In the genomic region with DNA sequence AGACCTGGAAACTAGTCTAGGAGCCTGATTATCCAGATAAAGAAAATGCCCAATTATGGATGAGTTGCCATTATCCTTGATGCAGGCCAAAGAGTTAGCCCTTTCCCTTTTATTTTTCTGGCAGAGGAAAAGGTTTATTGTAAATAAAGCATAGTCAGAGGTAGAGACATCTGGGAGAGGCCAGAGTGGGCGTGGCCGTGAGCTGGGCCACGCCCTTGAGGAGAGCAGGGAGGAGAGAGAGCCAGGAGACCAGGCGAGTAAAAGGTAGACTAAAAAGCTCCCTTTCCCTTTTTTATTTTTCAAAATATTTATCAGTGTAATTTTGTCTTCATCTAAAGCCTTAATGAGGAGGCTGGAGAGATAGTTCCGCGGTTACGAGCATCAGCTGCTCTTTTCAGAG, we compare ENCODE assay signal across 19 mouse cellular contexts. TPM values are rescaled to one million over a fixed set of nuclear protein-coding genes. Genes with fewer than 3 reads are reported as not detected.
A peak's percentile ranks its signal among the peaks of the same experiment; 100 is the strongest.
DNase-seq lines count a peak whose midpoint lies in the region; ATAC-seq and TF ChIP-seq lines count a peak whose summit lies in the region.
"Had no signal": no experiment of that assay in that cellular context is flagged by ENCODE, and none has a peak within 500 bp of the region (broad histone marks: within the 10 kb centered on the region; RNA-seq: fewer than 3 reads in every experiment).

No protein-coding gene starts in this region.

- whole genome bisulfite sequencing in lung, postnatal 0 days, result 40% methylated on average over 7 of the region's 7 CpGs
- WGBS in liver, embryonic 11.5 days, result 32% methylated on average over 7 of the region's 7 CpGs
- WGBS in heart, adult 2 months, result 55% methylated on average over 7 of the region's 7 CpGs

- TF ChIP-seq EP300 in lung, postnatal 0 days (IDR thresholded peaks at IDR 0.05), result no peak
- no peak for TF ChIP-seq EP300 in heart, adult 2 months (IDR thresholded peaks at IDR 0.05; ENCODE audit: insufficient read depth, low read depth, low read length)

- ATAC-seq in lung, postnatal 0 days, result no peak
- peak; percentile 65; the same call in 1 of the 2 replicates for ATAC-seq in liver, embryonic 11.5 days (replicated peaks; ENCODE audit: low FRiP score)
- ATAC-seq in megakaryocyte-erythroid progenitor cell, adult 5-6 weeks (replicated peaks; ENCODE audit: low FRiP score, low TSS enrichment, poor library complexity, severe bottlenecking), result peak; percentile 74
- ATAC-seq: activated CD4-positive, CD25-positive, alpha-beta regulatory T cell, adult 4 months; forebrain, embryonic 14.5 days; midbrain, embryonic 15.5 days had no signal

- H3K4me1 ChIP-seq in lung, postnatal 0 days (ENCODE audit: insufficient read depth, low read depth, low read length), result peaks cover 3% of the 10 kb centered on the region; the same call in 1 of the 2 replicates
- peaks cover 10% of the 10 kb centered on the region for H3K4me1 ChIP-seq in liver, embryonic 11.5 days (replicated peaks; ENCODE audit: control insufficient read depth, insufficient read depth, low read length)
- peaks cover 3% of the 10 kb centered on the region for H3K4me1 ChIP-seq in heart, adult 2 months (ENCODE audit: control insufficient read depth, insufficient read depth, low read length)

- no peak overlapping the region for H3K4me2 ChIP-seq in lung, postnatal 0 days (replicated peaks; ENCODE audit: low read depth, low read length)
- H3K4me2 ChIP-seq in liver, embryonic 11.5 days, result peak overlapping the region; percentile 3; the same call in 1 of the 2 replicates
- H3K4me2 ChIP-seq: lung, embryonic 14.5 days; midbrain, embryonic 15.5 days had no signal

- no peak overlapping the region for H3K27ac ChIP-seq in lung, postnatal 0 days (ENCODE audit: low read length)
- no peak overlapping the region for H3K27ac ChIP-seq in liver, embryonic 11.5 days (ENCODE audit: low read depth, low read length)
- no peak overlapping the region for H3K27ac ChIP-seq in heart, adult 2 months
- H3K27ac ChIP-seq: hindbrain, embryonic 10.5 days; layer of hippocampus, adult 2 months; left cerebral cortex, adult 2 months; midbrain, embryonic 15.5 days had no signal

- H3K36me3 ChIP-seq in lung, postnatal 0 days (ENCODE audit: insufficient read depth, low read length), result no peaks in the 10 kb centered on the region
- H3K36me3 ChIP-seq in liver, embryonic 11.5 days (ENCODE audit: control insufficient read depth, insufficient read depth, low read length), result no peaks in the 10 kb centered on the region
- H3K36me3 ChIP-seq in heart, adult 2 months (ENCODE audit: control insufficient read depth, insufficient read depth, low read length), result peaks cover 2% of the 10 kb centered on the region
- H3K36me3 ChIP-seq: midbrain, embryonic 15.5 days had no signal

- no peak overlapping the region for H3K9ac ChIP-seq in lung, postnatal 0 days (replicated peaks; ENCODE audit: low read depth)
- H3K9ac ChIP-seq in liver, embryonic 11.5 days (ENCODE audit: low read depth, low read length), result no peak overlapping the region
- no peak overlapping the region for H3K9ac ChIP-seq in heart, adult 2 months (ENCODE audit: low read depth, low read length)
- H3K9ac ChIP-seq: lung, embryonic 14.5 days; midbrain, embryonic 15.5 days had no signal

- TF ChIP-seq POLR2A in heart, adult 2 months (IDR thresholded peaks at IDR 0.05; ENCODE audit: insufficient read depth, low read depth, low read length), result no peak

- peak; percentile 34 for DNase-seq in lung, postnatal 0 days (ENCODE audit: low spot score)
- DNase-seq in lung, postnatal 36 days, result no peak
- peak; percentile 76 for DNase-seq in ZHBTc4 (ENCODE audit: low read depth, low spot score)
- no peak for DNase-seq in liver, embryonic 11.5 days (ENCODE audit: low spot score)
- DNase-seq in kidney, adult 18-20 months, result no peak
- DNase-seq in heart, adult 2 months, result no peak
- no peak for DNase-seq in right cerebral cortex, postnatal 36 days (ENCODE audit: low spot score in 2 of 2)
- DNase-seq: adrenal gland, postnatal 25 days; cerebellum, adult 9-11 months; lung, embryonic 14.5 days; right cerebral cortex, postnatal 14 days; thymus, postnatal 25 days had no signal

- intact Hi-C loops in heart, adult 2 months (cut with DNase I), result no loop called here

- no peaks in the 10 kb centered on the region for H3K9me3 ChIP-seq in lung, postnatal 0 days (ENCODE audit: low read length)
- H3K9me3 ChIP-seq in liver, embryonic 11.5 days (ENCODE audit: control insufficient read depth, low read length), result no peaks in the 10 kb centered on the region
- H3K9me3 ChIP-seq: hindbrain, embryonic 10.5 days; midbrain, embryonic 15.5 days had no signal

- no peak overlapping the region for H3K4me3 ChIP-seq in lung, postnatal 0 days (ENCODE audit: low read depth, low read length)
- H3K4me3 ChIP-seq in liver, embryonic 11.5 days (ENCODE audit: low read depth, low read length), result no peak overlapping the region
- H3K4me3 ChIP-seq in heart, adult 2 months, result no peak overlapping the region
- H3K4me3 ChIP-seq: hindbrain, embryonic 10.5 days; layer of hippocampus, adult 2 months; left cerebral cortex, adult 2 months; midbrain, embryonic 15.5 days had no signal

- peaks cover 3% of the 10 kb centered on the region; the same call in 1 of the 2 replicates for H3K79me2 ChIP-seq in heart, adult 2 months (replicated peaks; ENCODE audit: control insufficient read depth, insufficient read depth, low read length)

- no peaks in the 10 kb centered on the region for H3K27me3 ChIP-seq in lung, postnatal 0 days (replicated peaks; ENCODE audit: insufficient read depth, low read length)
- H3K27me3 ChIP-seq in liver, embryonic 11.5 days (replicated peaks; ENCODE audit: control insufficient read depth, insufficient read depth, low read length), result no peaks in the 10 kb centered on the region
- H3K27me3 ChIP-seq in heart, adult 2 months (ENCODE audit: control insufficient read depth, insufficient read depth, low read length), result no peaks in the 10 kb centered on the region
- H3K27me3 ChIP-seq: midbrain, embryonic 15.5 days had no signal

- no peak for TF ChIP-seq CTCF in lung, postnatal 0 days (IDR thresholded peaks at IDR 0.05)
- no peak for TF ChIP-seq CTCF in heart, adult 2 months (IDR thresholded peaks at IDR 0.05)

RNA-seq across cellular contexts. Expression of gene Mdm4, which starts 2.4 kb away (rescaled TPM):
- 14.9 and 19.3 TPM in 2 replicates for polyA plus RNA-seq in lung, postnatal 0 days (2015; fragmentation: Nextera tagmentation; extraction: Ambion mirVana)
- polyA plus RNA-seq in liver, embryonic 11.5 days (2014; fragmentation: Nextera tagmentation; extraction: Ambion mirVana), result 40.6 and 41.9 TPM in 2 replicates
- total RNA-seq in megakaryocyte-erythroid progenitor cell, adult 5-6 weeks (2014; fragmentation: Nextera tagmentation), result 126 and 190 TPM in 2 replicates
- 110 and 145 TPM in 2 replicates for total RNA-seq in megakaryocyte-erythroid progenitor cell, adult 5-6 weeks (2017)
- 10 to 100 TPM; 23.7 to 25.9 TPM for total RNA-seq in heart, adult 2 months (2021)
- polyA plus RNA-seq in heart, adult 2 months (2012; rRNA removed), result 22.9 and 43.2 TPM in 2 replicates

RNA-seq across cellular contexts. Expression of gene Pik3c2b, which starts 17.5 kb away (rescaled TPM):
- polyA plus RNA-seq in lung, postnatal 0 days (2015; fragmentation: Nextera tagmentation; extraction: Ambion mirVana), result 4.3 and 4.6 TPM in 2 replicates
- 3.4 and 3.5 TPM in 2 replicates for polyA plus RNA-seq in liver, embryonic 11.5 days (2014; fragmentation: Nextera tagmentation; extraction: Ambion mirVana)
- 3.5 and 4.0 TPM in 2 replicates for total RNA-seq in megakaryocyte-erythroid progenitor cell, adult 5-6 weeks (2014; fragmentation: Nextera tagmentation)
- total RNA-seq in megakaryocyte-erythroid progenitor cell, adult 5-6 weeks (2017), result 0.33 and 0.88 TPM in 2 replicates
- 10 to 100 TPM; 14.6 to 19.4 TPM for total RNA-seq in heart, adult 2 months (2021)
- polyA plus RNA-seq in heart, adult 2 months (2012; rRNA removed), result 19.9 and 22.0 TPM in 2 replicates

Comparison
In these comparisons a context has a peak if more than half of its experiments do, and no peak if none do; other contexts are left out.
1. DNase-seq: peak in lung, postnatal 0 days (single experiment) and ZHBTc4 (single experiment); none in lung, postnatal 36 days (single experiment), liver, embryonic 11.5 days (single experiment), kidney, adult 18-20 months (single experiment), heart, adult 2 months (0 of 2) and right cerebral cortex, postnatal 36 days (0 of 2).